Mouse (Mus musculus): ENCODE data around the gene Trim72. TPM values are rescaled to one million over a fixed set of nuclear protein-coding genes. Genes with fewer than 3 reads are reported as not detected.

Trim72 gene
- polyA plus RNA-seq, 1 experiment from 2014 or later: not detected

- ATAC-seq (replicated peaks; ENCODE audit: low FRiP score) (no peak), DNase-seq (ENCODE audit: low spot score) (no peak)
- Histone ChIP-seq H3K36me3 (ENCODE audit: control insufficient read depth, insufficient read depth, low read length) (no peaks in the 10 kb centered on the region), H3K4me3 (ENCODE audit: low read depth, low read length) (no peak overlapping the region), H3K27ac (ENCODE audit: low read depth, low read length) (no peak overlapping the region), H3K27me3 (replicated peaks; ENCODE audit: control insufficient read depth, insufficient read depth, low read length) (no peaks in the 10 kb centered on the region), H3K9ac (ENCODE audit: low read depth, low read length) (no peak overlapping the region), H3K4me1 (replicated peaks; ENCODE audit: control insufficient read depth, insufficient read depth, low read length) (no peaks in the 10 kb centered on the region), H3K4me2 (no peak overlapping the region), H3K9me3 (ENCODE audit: control insufficient read depth, low read length) (no peaks in the 10 kb centered on the region)
- 69% methylated on average over 3 of the region's 3 CpGs for WGBS
These were observed 14.5 kb downstream of the Trim72 start for GRCm38 (mm10) chr7:128018275-128018674.

GRCm38 (mm10) chr7:128019187-128019586 is 15.4 kb downstream of the Trim72 start:
- no peak for DNase-seq (ENCODE audit: low spot score)
- no peaks in the 10 kb centered on the region for H3K9me3 ChIP-seq (ENCODE audit: control insufficient read depth, low read length)
- no peak overlapping the region for H3K4me2 ChIP-seq
- no peak for ATAC-seq (replicated peaks; ENCODE audit: low FRiP score)
- 68% methylated on average over 2 of the region's 2 CpGs for WGBS
- H3K9ac ChIP-seq (ENCODE audit: low read depth, low read length): no peak overlapping the region
- H3K27me3 ChIP-seq (replicated peaks; ENCODE audit: control insufficient read depth, insufficient read depth, low read length): no peaks in the 10 kb centered on the region
- H3K4me1 ChIP-seq (replicated peaks; ENCODE audit: control insufficient read depth, insufficient read depth, low read length): no peaks in the 10 kb centered on the region
- no peak overlapping the region for H3K27ac ChIP-seq (ENCODE audit: low read depth, low read length)
- H3K36me3 ChIP-seq (ENCODE audit: control insufficient read depth, insufficient read depth, low read length): no peaks in the 10 kb centered on the region
- no peak overlapping the region for H3K4me3 ChIP-seq (ENCODE audit: low read depth, low read length)

- Histone ChIP-seq H3K27ac (ENCODE audit: low read depth, low read length) (no peak overlapping the region), H3K36me3 (ENCODE audit: control insufficient read depth, insufficient read depth, low read length) (no peaks in the 10 kb centered on the region), H3K9ac (ENCODE audit: low read depth, low read length) (no peak overlapping the region), H3K4me3 (ENCODE audit: low read depth, low read length) (no peak overlapping the region), H3K4me1 (replicated peaks; ENCODE audit: control insufficient read depth, insufficient read depth, low read length) (no peaks in the 10 kb centered on the region), H3K27me3 (replicated peaks; ENCODE audit: control insufficient read depth, insufficient read depth, low read length) (no peaks in the 10 kb centered on the region), H3K4me2 (no peak overlapping the region), H3K9me3 (ENCODE audit: control insufficient read depth, low read length) (no peaks in the 10 kb centered on the region)
- ATAC-seq (replicated peaks; ENCODE audit: low FRiP score) (no peak), DNase-seq (ENCODE audit: low spot score) (no peak)
- 61% methylated on average over 8 of the region's 8 CpGs for WGBS
These were observed 19.2 kb downstream of the Trim72 start for GRCm38 (mm10) chr7:128022974-128023373.

GRCm38 (mm10) chr7:128023565-128023964 is 19.8 kb downstream of the Trim72 start:
- no peaks in the 10 kb centered on the region for H3K36me3 ChIP-seq (ENCODE audit: control insufficient read depth, insufficient read depth, low read length)
- no peak overlapping the region for H3K9ac ChIP-seq (ENCODE audit: low read depth, low read length)
- 91% methylated on average over 4 of the region's 4 CpGs for WGBS
- H3K4me1 ChIP-seq (replicated peaks; ENCODE audit: control insufficient read depth, insufficient read depth, low read length): no peaks in the 10 kb centered on the region
- H3K4me3 ChIP-seq (ENCODE audit: low read depth, low read length): no peak overlapping the region
- ATAC-seq (replicated peaks; ENCODE audit: low FRiP score) (no peak), DNase-seq (ENCODE audit: low spot score) (no peak)
- no peak overlapping the region for H3K27ac ChIP-seq (ENCODE audit: low read depth, low read length)
- no peaks in the 10 kb centered on the region for H3K9me3 ChIP-seq (ENCODE audit: control insufficient read depth, low read length)
- no peaks in the 10 kb centered on the region for H3K27me3 ChIP-seq (replicated peaks; ENCODE audit: control insufficient read depth, insufficient read depth, low read length)
- H3K4me2 ChIP-seq: no peak overlapping the region

GRCm38 (mm10) chr7:128024364-128024763 is 20.6 kb downstream of the Trim72 start:
- Histone ChIP-seq H3K36me3 (ENCODE audit: control insufficient read depth, insufficient read depth, low read length) (no peaks in the 10 kb centered on the region), H3K9ac (ENCODE audit: low read depth, low read length) (no peak overlapping the region), H3K4me2 (no peak overlapping the region), H3K4me3 (ENCODE audit: low read depth, low read length) (no peak overlapping the region), H3K9me3 (ENCODE audit: control insufficient read depth, low read length) (no peaks in the 10 kb centered on the region), H3K27me3 (replicated peaks; ENCODE audit: control insufficient read depth, insufficient read depth, low read length) (no peaks in the 10 kb centered on the region), H3K4me1 (replicated peaks; ENCODE audit: control insufficient read depth, insufficient read depth, low read length) (no peaks in the 10 kb centered on the region), H3K27ac (ENCODE audit: low read depth, low read length) (no peak overlapping the region)
- DNase-seq (ENCODE audit: low spot score) (no peak), ATAC-seq (replicated peaks; ENCODE audit: low FRiP score) (no peak)
- 68% methylated on average over 9 of the region's 9 CpGs for WGBS

GRCm38 (mm10) chr7:128024932-128025331 is 21.2 kb downstream of the Trim72 start:
- Histone ChIP-seq H3K27me3 (replicated peaks; ENCODE audit: control insufficient read depth, insufficient read depth, low read length) (no peaks in the 10 kb centered on the region), H3K4me3 (ENCODE audit: low read depth, low read length) (no peak overlapping the region), H3K27ac (ENCODE audit: low read depth, low read length) (no peak overlapping the region), H3K4me1 (replicated peaks; ENCODE audit: control insufficient read depth, insufficient read depth, low read length) (no peaks in the 10 kb centered on the region), H3K36me3 (ENCODE audit: control insufficient read depth, insufficient read depth, low read length) (no peaks in the 10 kb centered on the region), H3K4me2 (no peak overlapping the region), H3K9ac (ENCODE audit: low read depth, low read length) (no peak overlapping the region), H3K9me3 (ENCODE audit: control insufficient read depth, low read length) (no peaks in the 10 kb centered on the region)
- ATAC-seq (replicated peaks; ENCODE audit: low FRiP score) (no peak), DNase-seq (ENCODE audit: low spot score) (no peak)
- WGBS: 83% methylated on average over 4 of the region's 4 CpGs

- 74% methylated on average over 4 of the region's 4 CpGs for WGBS
- no peak overlapping the region for H3K27ac ChIP-seq (ENCODE audit: low read depth, low read length)
- no peak for DNase-seq (ENCODE audit: low spot score)
These were observed 21.6 kb downstream of the Trim72 start for GRCm38 (mm10) chr7:128025381-128025780.

GRCm38 (mm10) chr7:128031403-128031976 is 27.7 kb downstream of the Trim72 start:
- 46% methylated on average over 9 of the region's 9 CpGs for WGBS
- no peak for DNase-seq (ENCODE audit: low spot score)
- H3K27ac ChIP-seq (ENCODE audit: low read depth, low read length): no peak overlapping the region
- H3K4me2 ChIP-seq: no peak overlapping the region
- no peaks in the 10 kb centered on the region for H3K36me3 ChIP-seq (ENCODE audit: control insufficient read depth, insufficient read depth, low read length)
- H3K4me1 ChIP-seq (replicated peaks; ENCODE audit: control insufficient read depth, insufficient read depth, low read length): no peaks in the 10 kb centered on the region
- peak; percentile 85 for ATAC-seq (replicated peaks; ENCODE audit: low FRiP score)
- no peaks in the 10 kb centered on the region for H3K9me3 ChIP-seq (ENCODE audit: control insufficient read depth, low read length)
- H3K27me3 ChIP-seq (replicated peaks; ENCODE audit: control insufficient read depth, insufficient read depth, low read length): no peaks in the 10 kb centered on the region
- H3K4me3 ChIP-seq (ENCODE audit: low read depth, low read length): no peak overlapping the region
- no peak overlapping the region for H3K9ac ChIP-seq (ENCODE audit: low read depth, low read length)

More at GRCm38 (mm10) chr7:128025381-128025780, 21.6 kb downstream of the Trim72 start:
- Histone ChIP-seq H3K27me3 (replicated peaks; ENCODE audit: control insufficient read depth, insufficient read depth, low read length) (no peaks in the 10 kb centered on the region), H3K9me3 (ENCODE audit: control insufficient read depth, low read length) (no peaks in the 10 kb centered on the region), H3K36me3 (ENCODE audit: control insufficient read depth, insufficient read depth, low read length) (no peaks in the 10 kb centered on the region), H3K4me3 (ENCODE audit: low read depth, low read length) (no peak overlapping the region), H3K4me1 (replicated peaks; ENCODE audit: control insufficient read depth, insufficient read depth, low read length) (no peaks in the 10 kb centered on the region), H3K9ac (ENCODE audit: low read depth, low read length) (no peak overlapping the region), H3K4me2 (no peak overlapping the region)
- ATAC-seq (replicated peaks; ENCODE audit: low FRiP score): no peak

GRCm38 (mm10) chr7:128032290-128032988 is 28.7 kb downstream of the Trim72 start:
- no peak for DNase-seq (ENCODE audit: low spot score)
- WGBS: 80% methylated on average over 5 of the region's 5 CpGs

More at GRCm38 (mm10) chr7:128032290-128032988, 28.7 kb downstream of the Trim72 start:
- Histone ChIP-seq H3K27me3 (replicated peaks; ENCODE audit: control insufficient read depth, insufficient read depth, low read length) (no peaks in the 10 kb centered on the region), H3K9me3 (ENCODE audit: control insufficient read depth, low read length) (no peaks in the 10 kb centered on the region), H3K4me1 (replicated peaks; ENCODE audit: control insufficient read depth, insufficient read depth, low read length) (no peaks in the 10 kb centered on the region), H3K9ac (ENCODE audit: low read depth, low read length) (no peak overlapping the region), H3K4me2 (no peak overlapping the region), H3K27ac (ENCODE audit: low read depth, low read length) (no peak overlapping the region), H3K36me3 (ENCODE audit: control insufficient read depth, insufficient read depth, low read length) (no peaks in the 10 kb centered on the region), H3K4me3 (ENCODE audit: low read depth, low read length) (no peak overlapping the region)
- ATAC-seq (replicated peaks; ENCODE audit: low FRiP score): no peak

Data from liver, embryonic 11.5 days (tissue).